Mouse (Mus musculus): ENCODE results near the gene Dmrt1.

DNA sequence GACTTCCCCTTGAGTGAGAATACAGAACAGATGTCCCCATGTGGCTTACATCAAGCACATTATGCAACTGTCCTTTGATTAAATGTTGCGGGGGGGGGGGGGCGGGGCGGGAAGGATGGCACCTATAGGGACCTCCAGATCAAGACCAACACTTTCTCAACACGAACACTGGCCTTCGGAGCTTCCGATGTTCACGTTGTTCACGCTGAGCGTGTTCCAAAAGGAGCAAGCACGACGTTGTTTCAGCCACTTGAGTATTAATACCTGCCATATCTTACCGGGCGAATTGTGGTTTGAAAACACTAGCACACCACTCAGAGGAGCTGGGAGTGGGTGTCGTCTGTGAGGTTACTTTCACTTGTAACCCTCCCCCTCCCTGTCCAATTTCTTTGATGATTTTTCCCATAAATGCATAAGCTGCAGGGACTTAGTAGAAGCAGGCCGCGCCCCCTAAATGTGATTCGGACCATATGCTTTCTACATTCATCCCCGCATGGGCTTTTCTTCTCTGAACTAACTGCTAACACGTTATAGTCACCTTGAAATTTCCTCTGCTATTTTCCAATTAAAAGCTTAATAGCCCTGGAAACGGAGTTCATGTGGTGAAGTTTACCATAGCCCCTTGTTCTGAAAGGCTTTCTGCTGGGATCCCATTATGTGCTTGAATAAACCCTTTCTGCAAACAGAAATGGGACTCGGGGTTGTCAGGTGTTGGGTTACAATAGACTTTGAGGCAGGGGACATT, 102.2 kb downstream of the Dmrt1 start:
- TF ChIP-seq POLR2A (IDR thresholded peaks at IDR 0.05; ENCODE audit: low read depth, low read length), result no peak
- TF ChIP-seq USF1 (IDR thresholded peaks at IDR 0.05; ENCODE audit: low read depth, low read length), result no peak
- TF ChIP-seq E2F4 (IDR thresholded peaks at IDR 0.05; ENCODE audit: insufficient replicate concordance, low read depth, low read length), result no peak
- TF ChIP-seq MAFK (IDR thresholded peaks at IDR 0.05; ENCODE audit: insufficient replicate concordance, low read length), result no peak
- no peak for TF ChIP-seq EP300 (IDR thresholded peaks at IDR 0.05; ENCODE audit: low read length)
- no peak for TF ChIP-seq SMC3 (IDR thresholded peaks at IDR 0.05; ENCODE audit: low read depth, low read length)
- no peak for TF ChIP-seq CTCF (conservative IDR thresholded peaks at IDR 0.05 in 1 of 2, IDR thresholded peaks at IDR 0.05 in 1 of 2; ENCODE audit: low read depth in 2 of 2, low read length in 2 of 2)
- TF ChIP-seq ZNF384 (IDR thresholded peaks at IDR 0.05; ENCODE audit: low read depth, low read length), result no peak
- TF ChIP-seq MAX (IDR thresholded peaks at IDR 0.05; ENCODE audit: low read length), result no peak
- TF ChIP-seq MYC (IDR thresholded peaks at IDR 0.05; ENCODE audit: low read depth, low read length), result no peak
- no peak for TF ChIP-seq TCF12 (IDR thresholded peaks at IDR 0.05; ENCODE audit: low read depth, low read length)
- TF ChIP-seq NELFE (IDR thresholded peaks at IDR 0.05; ENCODE audit: low read depth, low read length), result no peak
- no peak for TF ChIP-seq ETS1 (conservative IDR thresholded peaks at IDR 0.05; ENCODE audit: low read depth, low read length)
- TF ChIP-seq ZC3H11A (IDR thresholded peaks at IDR 0.05; ENCODE audit: low read depth, low read length), result no peak
